Mouse (Mus musculus) intestine, embryonic 15.5 days (tissue): ENCODE measurements around the gene Bmi1. TPM values are rescaled to one million over a fixed set of nuclear protein-coding genes. Genes with fewer than 3 reads are reported as not detected.

Source experiments
- polyA plus RNA-seq: library from polyadenylated mRNA; unstranded; fragments of >200 nt; fragmentation: Nextera tagmentation; extraction: Ambion mirVana; gene quantifications from 2 replicates; pipeline ENCODE4 v1.2.1, GENCODE M21; 2015

The Bmi1 gene
- polyA plus RNA-seq, 1 experiment from 2014 or later = 20.1 TPM

Other genes starting within 250 kb of the Bmi1 start
- 217 and 235 TPM in 2 replicates for gene Commd3, start 4.6 kb upstream of the Bmi1 start, polyA plus RNA-seq
- gene Spag6, start 17.0 kb downstream of the Bmi1 start, polyA plus RNA-seq = 0.05 TPM in 1 of 2 replicates, not detected in the other